Mouse (Mus musculus) ES-E14 (cell line): Measurements from ENCODE around the gene Nfkbiz. TPM values are rescaled to one million over a fixed set of nuclear protein-coding genes. Genes with fewer than 3 reads are reported as not detected.

ENCODE experiments used
- DNase-seq: peaks from one replicate; pipeline ENCODE4 v3.0.0-alpha.2; 2013; ENCODE audit warnings: low read depth, low spot score
- H3K27ac ChIP-seq: 2 replicates; pipeline ENCODE4 v1.5.1; 2012; ENCODE audit warnings: low read depth, mild to moderate bottlenecking, low read length, moderate library complexity, mixed read lengths; ENCODE audit not compliant: poor library complexity, insufficient read depth, severe bottlenecking
- H3K36me3 ChIP-seq: 2 replicates; pipeline ENCODE4 v1.6.1; 2012; ENCODE audit warnings: mild to moderate bottlenecking, low read length, moderate library complexity, mixed read lengths; ENCODE audit not compliant: control insufficient read depth, poor library complexity, insufficient read depth, severe bottlenecking
- H3K4me1 ChIP-seq, 2 experiments: fragments of 150-350 bp in 1 of 2; sonication (generic) in 1 of 2; 2 replicates each; pipeline ENCODE4 v1.6.1; 2012; ENCODE audit warnings: low read length in 2 of 2, mild to moderate bottlenecking in 1 of 2, mixed read lengths in 1 of 2; ENCODE audit not compliant: control insufficient read depth in 2 of 2, insufficient read depth in 2 of 2, poor library complexity in 1 of 2
- H3K4me3 ChIP-seq, 2 experiments: fragments of 150-350 bp in 1 of 2; sonication (generic) in 1 of 2; 2 replicates each; pipeline ENCODE4 v1.5.1; 2012; ENCODE audit warnings: low read length in 2 of 2, low read depth in 1 of 2, mild to moderate bottlenecking in 1 of 2, mixed read lengths in 1 of 2; ENCODE audit not compliant: insufficient read depth in 1 of 2, poor library complexity in 1 of 2, severe bottlenecking in 1 of 2
- H3K9ac ChIP-seq: 2 replicates; pipeline ENCODE4 v1.6.1; 2012; ENCODE audit warnings: low read depth, mild to moderate bottlenecking, low read length, mixed read lengths; ENCODE audit not compliant: poor library complexity, insufficient read depth, severe bottlenecking
- H3K9me3 ChIP-seq: fragments of 150-350 bp; sonication (generic); 2 replicates; pipeline ENCODE4 v1.6.1; 2012; ENCODE audit warnings: low read depth, mild to moderate bottlenecking, low read length; ENCODE audit not compliant: control insufficient read depth, insufficient read depth
- CHD2 ChIP-seq: IDR thresholded peaks from 2 replicates; pipeline ENCODE4 v1.6.1; 2014; ENCODE audit warnings: mild to moderate bottlenecking, low read depth, low read length, inconsistent platforms
- HCFC1 ChIP-seq: IDR thresholded peaks from 2 replicates; pipeline ENCODE4 v1.6.1; 2012; ENCODE audit warnings: low read length, inconsistent platforms, borderline replicate concordance; ENCODE audit not compliant: insufficient read depth
- MAFK ChIP-seq: IDR thresholded peaks from 2 replicates; pipeline ENCODE4 v1.6.1; 2014; ENCODE audit warnings: mild to moderate bottlenecking, low read depth, low read length, inconsistent platforms; ENCODE audit not compliant: insufficient read depth
- ZC3H11A ChIP-seq: IDR thresholded peaks from 2 replicates; pipeline ENCODE4 v1.6.1; 2012; ENCODE audit warnings: low read depth, mild to moderate bottlenecking, inconsistent platforms, low read length, borderline replicate concordance
- ZNF384 ChIP-seq: IDR thresholded peaks from 2 replicates; pipeline ENCODE4 v1.6.1; 2012; ENCODE audit warnings: low read depth, low read length, inconsistent platforms
- in situ Hi-C, 2 experiments: fragments of 600-800 bp; cut with MboI; formaldehyde crosslinking; loops; one replicate each; pipeline ENCODE4 v1.15.1; 2025; ENCODE audit warnings: low sequenced_read_pairs in 2 of 2, inconsistent platforms in 1 of 2; ENCODE audit not compliant: unreplicated experiment in 2 of 2
- total RNA-seq: library from RNA; depleted of rRNA; stranded (reverse); fragments of 300-350 nt; gene quantifications from 2 replicates; pipeline ENCODE4 v1.2.3, GENCODE M21; 2012

Gene Nfkbiz
- total RNA-seq, 1 experiment = 3.2 TPM

DNA sequence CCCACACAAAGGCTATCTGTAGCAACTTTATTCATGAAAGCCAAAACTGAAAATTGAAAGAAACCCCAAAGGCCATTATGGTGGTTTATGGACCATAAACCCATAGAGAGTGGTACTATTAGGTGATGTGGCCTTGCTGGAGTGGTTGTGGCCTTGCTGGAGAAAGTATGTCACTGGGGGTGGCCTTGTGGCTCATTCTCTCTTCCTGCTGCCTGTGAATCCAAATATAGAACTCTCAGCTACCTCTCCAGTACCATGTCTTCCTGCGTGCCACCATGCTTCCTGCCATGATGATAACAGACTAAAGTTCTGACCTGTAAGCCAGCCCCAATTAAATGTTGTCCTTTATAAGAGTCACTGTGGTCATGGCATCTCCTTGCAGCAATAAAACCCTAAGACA lies 33.9 kb downstream of the Nfkbiz start:
- no peak overlapping the region for H3K9ac ChIP-seq
- no peak overlapping the region for H3K27ac ChIP-seq
- in situ Hi-C loops = no loop called here
- DNase-seq = no peak
- no peak overlapping the region for H3K4me3 ChIP-seq
- TF ChIP-seq HCFC1 (no peak), ZC3H11A (no peak), CHD2 (no peak), ZNF384 (no peak), MAFK (no peak)
- H3K9me3 ChIP-seq = no peaks in the 10 kb centered on the region
- peaks cover 0 to 5% of the 10 kb centered on the region in 2 experiments; a peak in 1 of 4 replicates for H3K4me1 ChIP-seq
- no peaks in the 10 kb centered on the region for H3K36me3 ChIP-seq

- no peak overlapping the region for H3K9ac ChIP-seq
- no peak for DNase-seq
- H3K4me3 ChIP-seq = no peak overlapping the region
- TF ChIP-seq CHD2 = no peak
- TF ChIP-seq ZC3H11A = no peak
- no peak for TF ChIP-seq MAFK
- no peak for TF ChIP-seq ZNF384
- no peak for TF ChIP-seq HCFC1
- no peaks in the 10 kb centered on the region for H3K4me1 ChIP-seq
- H3K9me3 ChIP-seq = no peaks in the 10 kb centered on the region
- no peaks in the 10 kb centered on the region for H3K36me3 ChIP-seq
- no peak overlapping the region for H3K27ac ChIP-seq
- in situ Hi-C loops = no loop called here
Measured at GRCm38 (mm10) chr16:55801629-55802028, 37.1 kb downstream of the Nfkbiz start.

DNA sequence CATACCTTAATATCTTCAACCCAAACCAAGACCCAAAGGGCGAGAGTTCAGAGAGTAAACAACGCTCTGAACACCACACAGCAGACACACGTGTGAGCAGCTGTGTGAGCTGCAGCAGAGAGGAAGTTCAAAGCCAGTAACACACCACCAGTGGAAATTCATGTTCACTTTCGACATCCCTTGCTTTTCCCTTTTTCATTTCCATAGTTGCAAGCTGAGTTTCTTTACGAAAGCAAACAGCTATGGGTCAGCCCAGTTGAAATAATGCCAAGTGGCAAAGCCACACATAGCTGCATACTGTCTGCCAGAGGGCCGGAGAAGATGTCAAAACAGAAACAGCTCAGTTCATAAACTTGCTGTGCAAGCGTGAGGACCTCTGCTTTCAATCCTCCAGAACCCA lies 39.9 kb downstream of the Nfkbiz start:
- TF ChIP-seq ZNF384 = no peak
- no peak for TF ChIP-seq MAFK
- no peak for TF ChIP-seq ZC3H11A
- no peak for TF ChIP-seq CHD2
- no peak for TF ChIP-seq HCFC1
- in situ Hi-C loops = no loop called here
- Histone ChIP-seq H3K4me3 (no peak overlapping the region), H3K27ac (no peak overlapping the region), H3K36me3 (no peaks in the 10 kb centered on the region), H3K9ac (no peak overlapping the region), H3K4me1 (no peaks in the 10 kb centered on the region), H3K9me3 (no peaks in the 10 kb centered on the region)
- no peak for DNase-seq

DNA sequence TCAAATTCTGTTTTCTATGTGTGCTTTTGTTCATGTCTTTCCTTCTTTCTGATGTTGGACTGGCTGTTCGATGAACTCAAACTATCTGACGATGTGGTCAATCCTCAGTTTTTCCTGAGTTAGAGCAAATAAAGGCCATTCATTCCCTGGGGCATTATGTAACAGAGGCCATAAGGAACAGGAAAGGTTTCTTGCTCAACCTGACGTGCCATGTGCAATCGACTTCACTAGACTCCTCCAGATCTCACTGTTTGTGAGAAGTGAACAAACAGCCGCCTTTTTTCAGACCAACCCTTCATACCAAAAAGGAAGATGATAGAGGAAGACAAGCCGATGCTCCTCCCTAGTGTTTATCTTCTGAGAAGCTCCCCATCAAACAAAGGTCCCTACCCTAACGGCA lies 48.4 kb downstream of the Nfkbiz start:
- no peak overlapping the region for H3K9ac ChIP-seq
- no peak overlapping the region for H3K27ac ChIP-seq
- H3K4me1 ChIP-seq = no peaks in the 10 kb centered on the region; a peak in 1 of 4 replicates
- in situ Hi-C loops = no loop called here
- no peaks in the 10 kb centered on the region for H3K9me3 ChIP-seq
- no peak for TF ChIP-seq CHD2
- TF ChIP-seq ZNF384 = no peak
- TF ChIP-seq MAFK = no peak
- no peak for TF ChIP-seq HCFC1
- TF ChIP-seq ZC3H11A = no peak
- no peak for DNase-seq
- H3K36me3 ChIP-seq = no peaks in the 10 kb centered on the region
- no peak overlapping the region for H3K4me3 ChIP-seq

GRCm38 (mm10) chr16:55789291-55789690 lies 49.4 kb downstream of the Nfkbiz start:
- Histone ChIP-seq H3K9me3 (no peaks in the 10 kb centered on the region), H3K4me1 (no peaks in the 10 kb centered on the region; a peak in 1 of 4 replicates), H3K9ac (no peak overlapping the region), H3K4me3 (no peak overlapping the region), H3K36me3 (no peaks in the 10 kb centered on the region), H3K27ac (no peak overlapping the region)
- no peak for TF ChIP-seq MAFK
- TF ChIP-seq HCFC1 = no peak
- no peak for TF ChIP-seq CHD2
- TF ChIP-seq ZC3H11A = no peak
- no peak for TF ChIP-seq ZNF384
- in situ Hi-C loops = no loop called here
- no peak for DNase-seq
